ENCODE assay signal across 26 mouse cellular contexts in genomic region chr16:34317110-34317509, GRCm38 (mm10).
DNase-seq lines count a peak whose midpoint lies in the region; ATAC-seq lines count a peak whose summit lies in the region.
"Had no signal": no experiment of that assay in that cellular context is flagged by ENCODE, and none has a peak within 500 bp of the region (broad histone marks: within the 10 kb centered on the region; RNA-seq: fewer than 3 reads in every experiment).

No protein-coding gene starts in this region.

- H3K9me3 ChIP-seq in hindbrain, embryonic 15.5 days: no peaks in the 10 kb centered on the region
- no peaks in the 10 kb centered on the region for H3K9me3 ChIP-seq in hindbrain, embryonic 12.5 days (replicated peaks)
- H3K9me3 ChIP-seq in limb, embryonic 11.5 days (ENCODE audit: control insufficient read depth, low read length): no peaks in the 10 kb centered on the region
- no peaks in the 10 kb centered on the region for H3K9me3 ChIP-seq in limb, embryonic 10.5 days (replicated peaks)
- no peaks in the 10 kb centered on the region for H3K9me3 ChIP-seq in neural tube, embryonic 13.5 days
- H3K9me3 ChIP-seq: forebrain, embryonic 13.5 days; heart, embryonic 13.5 days; kidney, embryonic 15.5 days; liver, embryonic 12.5 days; stomach, embryonic 15.5 days had no signal

- H3K4me2 ChIP-seq in hindbrain, embryonic 15.5 days: no peak overlapping the region
- H3K4me2 ChIP-seq in hindbrain, embryonic 12.5 days (replicated peaks): no peak overlapping the region
- no peak overlapping the region for H3K4me2 ChIP-seq in limb, embryonic 11.5 days (ENCODE audit: low read depth, severe bottlenecking)
- no peak overlapping the region for H3K4me2 ChIP-seq in neural tube, embryonic 13.5 days
- H3K4me2 ChIP-seq: heart, embryonic 13.5 days; kidney, embryonic 15.5 days; liver, embryonic 12.5 days; stomach, embryonic 15.5 days had no signal

- no peak for ATAC-seq in hindbrain, embryonic 15.5 days (ENCODE audit: low FRiP score, low read depth)
- no peak for ATAC-seq in hindbrain, embryonic 12.5 days (ENCODE audit: low FRiP score)
- no peak for ATAC-seq in limb, embryonic 11.5 days (ENCODE audit: insufficient number of reproducible peaks, low FRiP score, low TSS enrichment, low read depth)
- no peak for ATAC-seq in neural tube, embryonic 13.5 days (ENCODE audit: low read depth)
- ATAC-seq: intestine, postnatal 0 days; liver, embryonic 12.5 days; liver, postnatal 0 days; Patski had no signal

- peak overlapping the region; percentile 47; the same call in 1 of the 2 replicates for H3K27ac ChIP-seq in hindbrain, embryonic 15.5 days (replicated peaks)
- H3K27ac ChIP-seq in hindbrain, embryonic 12.5 days: no peak overlapping the region
- H3K27ac ChIP-seq in limb, embryonic 11.5 days (replicated peaks; ENCODE audit: low read depth, low read length): no peak overlapping the region
- H3K27ac ChIP-seq in limb, embryonic 10.5 days: no peak overlapping the region
- peak overlapping the region; percentile 61 for H3K27ac ChIP-seq in neural tube, embryonic 13.5 days (replicated peaks)
- H3K27ac ChIP-seq: left cerebral cortex, adult 2 months; liver, embryonic 12.5 days; stomach, embryonic 15.5 days had no signal

- no peaks in the 10 kb centered on the region for H3K27me3 ChIP-seq in hindbrain, embryonic 15.5 days
- H3K27me3 ChIP-seq in hindbrain, embryonic 12.5 days: no peaks in the 10 kb centered on the region
- no peaks in the 10 kb centered on the region for H3K27me3 ChIP-seq in limb, embryonic 11.5 days (ENCODE audit: control insufficient read depth, insufficient read depth, low read length)
- peaks cover 38% of the 10 kb centered on the region for H3K27me3 ChIP-seq in limb, embryonic 10.5 days (ENCODE audit: low read depth, poor library complexity, severe bottlenecking)
- H3K27me3 ChIP-seq in neural tube, embryonic 13.5 days: peaks cover 22% of the 10 kb centered on the region
- H3K27me3 ChIP-seq: forebrain, embryonic 13.5 days; heart, embryonic 13.5 days; kidney, embryonic 15.5 days; liver, embryonic 12.5 days; Patski; stomach, embryonic 15.5 days had no signal

- H3K9ac ChIP-seq in hindbrain, embryonic 15.5 days: no peak overlapping the region
- H3K9ac ChIP-seq in hindbrain, embryonic 12.5 days: no peak overlapping the region
- no peak overlapping the region for H3K9ac ChIP-seq in limb, embryonic 11.5 days (ENCODE audit: low read length)
- H3K9ac ChIP-seq in neural tube, embryonic 13.5 days: no peak overlapping the region
- H3K9ac ChIP-seq: heart, embryonic 13.5 days; kidney, embryonic 15.5 days; liver, embryonic 12.5 days; liver, postnatal 0 days; stomach, embryonic 15.5 days had no signal

- H3K36me3 ChIP-seq in hindbrain, embryonic 15.5 days: no peaks in the 10 kb centered on the region
- peaks cover 12% of the 10 kb centered on the region; the same call in 1 of the 2 replicates for H3K36me3 ChIP-seq in hindbrain, embryonic 12.5 days
- no peaks in the 10 kb centered on the region for H3K36me3 ChIP-seq in limb, embryonic 11.5 days (ENCODE audit: control insufficient read depth, insufficient read depth, low read length)
- peaks cover 12% of the 10 kb centered on the region for H3K36me3 ChIP-seq in limb, embryonic 10.5 days
- H3K36me3 ChIP-seq in neural tube, embryonic 13.5 days: no peaks in the 10 kb centered on the region; the same call in 1 of the 2 replicates
- H3K36me3 ChIP-seq: kidney, embryonic 15.5 days; liver, embryonic 12.5 days; stomach, embryonic 15.5 days had no signal

- 27% methylated on average over 3 of the region's 3 CpGs for WGBS in hindbrain, embryonic 15.5 days
- WGBS in hindbrain, embryonic 12.5 days: 42% methylated on average over 3 of the region's 3 CpGs
- 7% methylated on average over 3 of the region's 3 CpGs for WGBS in limb, embryonic 11.5 days
- 27% methylated on average over 3 of the region's 3 CpGs for WGBS in limb, embryonic 10.5 days
- 6% methylated on average over 3 of the region's 3 CpGs for WGBS in neural tube, embryonic 13.5 days

- DNase-seq in limb, embryonic 11.5 days (ENCODE audit: low spot score): peak; percentile 33
- DNase-seq in limb, embryonic 10.5 days (ENCODE audit: low spot score): no peak
- no peak for DNase-seq in neural tube, embryonic 10.5 days (ENCODE audit: extremely low spot score, low spot score)
- DNase-seq in lung, postnatal 10 days: no peak
- DNase-seq: adrenal gland, postnatal 14 days; cerebellum, adult 11 months; cerebellum, adult 9-10 months; cerebellum, postnatal 36 days; gastrocnemius, postnatal 36 days; heart, adult 18-20 months; heart, postnatal 10 days; liver, postnatal 0 days; lung, postnatal 4 days; right cerebral cortex, postnatal 25 days had no signal

- peaks cover 29% of the 10 kb centered on the region for H3K4me1 ChIP-seq in hindbrain, embryonic 15.5 days (replicated peaks)
- H3K4me1 ChIP-seq in hindbrain, embryonic 12.5 days: peaks cover 24% of the 10 kb centered on the region
- H3K4me1 ChIP-seq in limb, embryonic 11.5 days (ENCODE audit: control insufficient read depth, insufficient read depth, low read length): peaks cover 8% of the 10 kb centered on the region; the same call in 1 of the 2 replicates
- peaks cover 24% of the 10 kb centered on the region for H3K4me1 ChIP-seq in limb, embryonic 10.5 days
- peaks cover 31% of the 10 kb centered on the region for H3K4me1 ChIP-seq in neural tube, embryonic 13.5 days (replicated peaks)
- H3K4me1 ChIP-seq: liver, embryonic 12.5 days; stomach, embryonic 15.5 days had no signal

- no peak overlapping the region for H3K4me3 ChIP-seq in hindbrain, embryonic 15.5 days
- H3K4me3 ChIP-seq in hindbrain, embryonic 12.5 days: no peak overlapping the region
- H3K4me3 ChIP-seq in limb, embryonic 11.5 days (ENCODE audit: low read depth, low read length): no peak overlapping the region
- no peak overlapping the region for H3K4me3 ChIP-seq in limb, embryonic 10.5 days
- H3K4me3 ChIP-seq in neural tube, embryonic 13.5 days: no peak overlapping the region
- H3K4me3 ChIP-seq: forebrain, embryonic 13.5 days; heart, embryonic 13.5 days; kidney, embryonic 15.5 days; left cerebral cortex, adult 2 months; liver, embryonic 12.5 days; megakaryocyte, embryonic 14.5 days; stomach, embryonic 15.5 days had no signal

Comparison
In these comparisons a context has a peak if more than half of its experiments do, and no peak if none do; other contexts are left out.
1. H3K27ac ChIP-seq: peak in hindbrain, embryonic 15.5 days (single experiment) and neural tube, embryonic 13.5 days (single experiment); none in hindbrain, embryonic 12.5 days (single experiment), limb, embryonic 11.5 days (single experiment) and limb, embryonic 10.5 days (single experiment).